Mouse (Mus musculus) forebrain, embryonic 16.5 days (tissue): Measurements from ENCODE around the gene Rps27l. TPM values are rescaled to one million over a fixed set of nuclear protein-coding genes. Genes with fewer than 3 reads are reported as not detected.

Experiments
- ATAC-seq: fragments of 200-750 bp; cut with Nextera tagmentation; 2 replicates; pipeline ENCODE4 v1.8.0; 2017; ENCODE audit warnings: mild to moderate bottlenecking, moderate library complexity
- H3K27ac ChIP-seq: fragments of 300-500 bp; sonication (generic); 2 replicates; pipeline ENCODE4 v1.5.1; 2014; ENCODE audit warnings: low read length, control low read depth
- H3K27me3 ChIP-seq: fragments of 300-500 bp; sonication (generic); replicated peaks from 2 replicates; pipeline ENCODE4 v1.6.1; 2014; ENCODE audit warnings: low read length; ENCODE audit not compliant: control insufficient read depth, insufficient read depth
- H3K36me3 ChIP-seq: fragments of 300-500 bp; sonication (generic); 2 replicates; pipeline ENCODE4 v1.6.1; 2014; ENCODE audit not compliant: control insufficient read depth, insufficient read depth
- H3K4me1 ChIP-seq: fragments of 300-500 bp; sonication (generic); replicated peaks from 2 replicates; pipeline ENCODE4 v1.6.1; 2014; ENCODE audit warnings: low read length; ENCODE audit not compliant: control insufficient read depth, insufficient read depth
- H3K4me2 ChIP-seq: fragments of 300-500 bp; sonication (generic); 2 replicates; pipeline ENCODE4 v1.6.1; 2014; ENCODE audit warnings: mild to moderate bottlenecking, low read length, control low read depth
- H3K4me3 ChIP-seq: fragments of 300-500 bp; sonication (generic); replicated peaks from 2 replicates; pipeline ENCODE4 v1.5.1; 2014; ENCODE audit warnings: mild to moderate bottlenecking, low read length, control low read depth
- H3K9ac ChIP-seq: fragments of 300-500 bp; sonication (generic); replicated peaks from 2 replicates; pipeline ENCODE4 v1.6.1; 2014; ENCODE audit warnings: low read depth, low read length, control low read depth
- H3K9me3 ChIP-seq: fragments of 300-500 bp; sonication (generic); 2 replicates; pipeline ENCODE4 v1.6.1; 2016; ENCODE audit warnings: low read length; ENCODE audit not compliant: control insufficient read depth
- WGBS: fragments of 180-500 bp; shearing (Covaris S2); extraction: QIAGEN DNeasy Blood & Tissue Kit; methylation state at CpG from one replicate; pipeline ENCODE4 v1.1.7; 2014; 5-methylcytosine and 5-hydroxymethylcytosine counted together
- polyA plus RNA-seq: library from polyadenylated mRNA; unstranded; fragments of >200 nt; fragmentation: Nextera tagmentation; extraction: Ambion mirVana; gene quantifications from 2 replicates; pipeline ENCODE4 v1.2.1, GENCODE M21; 2015

Gene Rps27l
- polyA plus RNA-seq, 1 experiment from 2014 or later, result 253 TPM

DNA sequence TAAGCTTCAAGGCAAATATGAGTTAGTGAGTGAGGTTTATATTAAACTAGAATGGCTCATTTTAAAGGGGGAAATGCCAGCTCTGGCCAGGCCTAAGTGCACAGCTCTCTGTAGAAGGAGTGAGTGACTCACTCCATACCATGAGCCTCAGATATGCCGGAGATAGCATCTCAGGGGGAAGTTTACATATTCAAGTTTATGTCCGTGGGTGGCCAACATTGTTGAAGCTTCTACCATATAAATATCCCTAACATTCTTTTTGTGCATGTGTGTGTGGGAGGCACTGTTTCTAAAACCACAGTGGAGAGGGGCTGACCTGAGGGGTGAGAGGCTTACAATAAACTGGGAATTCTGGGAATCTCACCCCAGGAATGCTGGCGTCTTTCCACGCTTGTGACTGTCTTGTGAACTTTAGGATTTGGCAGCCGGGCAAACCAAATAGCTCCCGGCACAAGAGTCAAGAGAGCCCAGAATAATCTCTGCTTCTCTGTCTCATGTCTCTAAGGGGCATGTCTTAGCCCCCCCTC, 43.1 kb downstream of the Rps27l start:
- H3K4me3 ChIP-seq, result no peak overlapping the region
- no peaks in the 10 kb centered on the region for H3K4me1 ChIP-seq
- no peak overlapping the region for H3K4me2 ChIP-seq
- WGBS, result 55% methylated on average over 6 of the region's 6 CpGs
- H3K9me3 ChIP-seq, result no peaks in the 10 kb centered on the region
- no peak for ATAC-seq
- no peak overlapping the region for H3K9ac ChIP-seq
- no peaks in the 10 kb centered on the region for H3K36me3 ChIP-seq
- H3K27me3 ChIP-seq, result 0 out of 2 replicates have a peak, but pooled peaks cover 2% of the 10 kb centered on the region
- H3K27ac ChIP-seq, result no peak overlapping the region

DNA sequence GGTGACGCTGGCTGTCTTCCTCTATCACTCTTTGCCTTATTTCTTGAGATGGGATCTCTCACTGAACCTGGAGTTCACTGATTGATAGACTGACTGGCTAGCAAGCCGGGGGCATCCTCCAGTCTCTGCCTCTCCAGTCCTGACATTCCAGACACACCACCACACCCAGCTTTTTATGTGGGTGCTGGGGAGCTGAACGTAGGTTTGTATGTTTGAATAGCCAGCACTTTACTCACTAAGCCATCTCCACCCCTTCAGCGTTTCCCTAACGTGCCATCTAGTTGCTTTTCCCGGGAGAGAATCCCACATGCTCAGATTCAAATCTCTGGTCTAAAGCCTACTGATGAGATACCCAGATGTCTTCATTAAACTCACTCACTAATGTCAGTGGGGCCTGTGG, 43.7 kb downstream of the Rps27l start:
- 89% methylated on average over 6 of the region's 6 CpGs for WGBS
- H3K4me1 ChIP-seq, result no peaks in the 10 kb centered on the region
- no peaks in the 10 kb centered on the region for H3K9me3 ChIP-seq
- no peaks in the 10 kb centered on the region for H3K36me3 ChIP-seq
- no peak overlapping the region for H3K9ac ChIP-seq
- H3K4me2 ChIP-seq, result no peak overlapping the region
- H3K27ac ChIP-seq, result no peak overlapping the region
- 0 out of 2 replicates have a peak, but pooled peaks cover 2% of the 10 kb centered on the region for H3K27me3 ChIP-seq
- no peak for ATAC-seq
- no peak overlapping the region for H3K4me3 ChIP-seq

DNA sequence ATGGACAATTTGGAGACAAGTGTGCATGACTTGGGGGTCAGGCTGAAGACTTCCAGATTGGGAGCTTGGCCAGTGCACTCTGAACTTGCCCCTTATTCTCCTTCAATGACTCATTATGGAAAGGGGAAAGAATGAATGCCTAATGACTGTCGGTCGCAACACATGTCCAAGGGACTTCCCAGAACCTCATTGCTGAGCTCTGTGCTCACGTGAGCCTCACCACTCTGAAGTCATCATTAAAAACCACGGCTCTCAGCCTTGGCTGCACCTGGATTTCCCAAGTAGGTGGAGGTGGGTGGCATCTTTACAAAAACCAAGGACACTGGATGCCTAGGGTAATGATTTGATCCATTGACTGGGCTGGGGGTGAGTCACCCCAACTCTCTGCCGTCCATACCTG, 44.2 kb downstream of the Rps27l start:
- 0 out of 2 replicates have a peak, but pooled peaks cover 2% of the 10 kb centered on the region for H3K27me3 ChIP-seq
- no peaks in the 10 kb centered on the region for H3K4me1 ChIP-seq
- H3K36me3 ChIP-seq, result no peaks in the 10 kb centered on the region
- H3K4me3 ChIP-seq, result no peak overlapping the region
- 91% methylated on average over 5 of the region's 5 CpGs for WGBS
- no peak overlapping the region for H3K4me2 ChIP-seq
- no peak overlapping the region for H3K9ac ChIP-seq
- ATAC-seq, result no peak
- no peak overlapping the region for H3K27ac ChIP-seq
- no peaks in the 10 kb centered on the region for H3K9me3 ChIP-seq

DNA sequence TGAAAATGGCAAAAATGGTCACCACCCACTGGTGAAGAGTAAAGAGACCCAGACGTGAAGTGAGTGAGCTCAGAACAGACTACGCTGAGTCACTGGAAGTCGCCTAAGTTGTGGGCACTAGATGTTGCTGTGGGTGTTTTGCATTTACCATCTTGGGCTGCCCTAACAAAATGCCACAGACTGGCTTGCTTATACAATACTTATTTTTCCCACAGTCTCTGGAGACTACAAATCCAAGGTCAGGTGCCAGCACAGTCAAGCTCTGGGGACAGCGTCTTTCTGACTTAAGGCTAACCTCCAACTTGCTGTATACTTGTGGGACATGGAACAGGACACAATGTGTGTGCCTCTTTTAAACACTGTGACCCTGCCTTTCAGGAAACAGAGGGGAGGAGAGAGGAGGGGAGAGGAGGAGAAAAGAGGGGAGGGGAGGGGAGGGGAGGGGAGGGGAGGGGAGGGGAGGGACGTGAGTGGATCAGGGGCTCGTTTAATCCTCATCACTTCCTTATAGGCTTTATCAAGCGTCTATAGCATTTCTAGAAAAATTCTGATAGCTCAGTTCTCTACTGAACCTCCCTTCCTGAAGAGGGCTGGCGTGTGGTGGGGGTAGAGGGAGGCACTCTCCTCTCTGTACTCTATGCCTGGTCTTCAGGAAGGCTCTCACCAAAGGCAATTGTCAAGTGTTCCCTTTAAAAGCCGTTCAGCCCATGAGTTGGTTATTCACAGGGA, 45.3 kb downstream of the Rps27l start:
- Histone ChIP-seq H3K36me3 (no peaks in the 10 kb centered on the region), H3K27me3 (0 out of 2 replicates have a peak, but pooled peaks cover 2% of the 10 kb centered on the region), H3K4me3 (no peak overlapping the region), H3K9me3 (no peaks in the 10 kb centered on the region), H3K4me2 (no peak overlapping the region), H3K9ac (no peak overlapping the region), H3K27ac (no peak overlapping the region), H3K4me1 (no peaks in the 10 kb centered on the region)
- no peak for ATAC-seq
- WGBS, result 54% methylated on average over 9 of the region's 9 CpGs

DNA sequence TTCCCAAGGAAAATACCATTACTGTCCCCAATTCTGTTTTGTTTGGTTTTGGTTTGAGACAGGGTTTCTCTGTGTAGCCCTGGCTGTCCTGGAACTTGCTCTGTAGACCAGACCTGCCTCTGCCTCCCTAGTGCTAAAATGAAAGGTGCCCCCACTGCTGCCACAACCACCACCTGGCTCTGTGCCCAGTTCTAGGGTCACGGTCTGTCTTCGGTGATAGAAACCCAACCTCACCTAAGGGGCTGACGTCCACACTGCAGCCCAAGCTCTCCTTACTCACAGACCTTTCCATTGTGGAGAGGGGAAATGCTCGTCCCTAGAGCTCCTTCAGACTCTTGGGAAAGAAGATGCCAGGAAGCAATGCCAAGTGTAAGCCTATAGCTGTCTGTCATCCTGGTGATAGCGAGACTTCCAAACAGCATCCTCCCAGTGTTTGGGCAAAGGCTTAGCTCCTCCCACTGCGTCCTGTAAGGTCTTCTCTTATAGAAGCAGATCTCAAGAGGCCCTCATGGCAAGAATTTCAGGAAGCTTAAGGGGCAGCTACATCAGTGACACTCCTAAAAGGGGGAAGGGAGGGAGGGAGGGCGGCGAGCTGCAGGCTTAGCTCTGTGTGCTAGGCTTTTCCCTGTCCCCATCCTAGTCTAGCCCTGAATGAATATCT, 46.0 kb downstream of the Rps27l start:
- 82% methylated on average over 8 of the region's 8 CpGs for WGBS
- no peaks in the 10 kb centered on the region for H3K36me3 ChIP-seq
- no peak for ATAC-seq
- H3K4me3 ChIP-seq, result no peak overlapping the region
- H3K9ac ChIP-seq, result no peak overlapping the region
- no peaks in the 10 kb centered on the region for H3K9me3 ChIP-seq
- no peaks in the 10 kb centered on the region for H3K4me1 ChIP-seq
- no peak overlapping the region for H3K4me2 ChIP-seq
- H3K27ac ChIP-seq, result no peak overlapping the region
- 0 out of 2 replicates have a peak, but pooled peaks cover 2% of the 10 kb centered on the region for H3K27me3 ChIP-seq

Other genes starting within 250 kb of the Rps27l start
- 3.3 and 4.4 TPM in 2 replicates for gene Car12, start 232.4 kb upstream of the Rps27l start, polyA plus RNA-seq
- 32.9 and 34.3 TPM in 2 replicates for gene Aph1b, start 150.6 kb upstream of the Rps27l start, polyA plus RNA-seq
- gene Gm10647, start 149.0 kb upstream of the Rps27l start, polyA plus RNA-seq, result 0.42 and 0.43 TPM in 2 replicates
- gene Aph1c, start 111.4 kb upstream of the Rps27l start, polyA plus RNA-seq, result 3.1 and 5.9 TPM in 2 replicates
- 41.2 and 41.5 TPM in 2 replicates for gene Rab8b, start 26.4 kb upstream of the Rps27l start, polyA plus RNA-seq
- 9.0 and 9.6 TPM in 2 replicates for gene Lactb, start 29.4 kb downstream of the Rps27l start, polyA plus RNA-seq
- 120 and 127 TPM in 2 replicates for gene Tpm1, start 103.3 kb downstream of the Rps27l start, polyA plus RNA-seq